Mouse (Mus musculus): ENCODE data around the gene Saa4.
"Not testable (repeated sequence)": the region's sequence is repeated elsewhere in the genome, so short reads cannot be mapped to it uniquely, and the experiment has no call there.

Saa4 gene

GRCm38 (mm10) chr7:46716897-46717296, 15.5 kb downstream of the Saa4 start:
- no peak for DNase-seq (ENCODE audit: low spot score)

- DNase-seq (ENCODE audit: low spot score) = no peak
Observed at GRCm38 (mm10) chr7:46715600-46715999, 16.8 kb downstream of the Saa4 start, which contains the start of gene Saa3. Gene Saa3 (minus strand): TSS chr7:46715700.

GRCm38 (mm10) chr7:46714518-46714917, 17.9 kb downstream of the Saa4 start:
- peak; percentile 13 for DNase-seq (ENCODE audit: low spot score)

GRCm38 (mm10) chr7:46712250-46712649, 20.2 kb downstream of the Saa4 start:
- no peak for DNase-seq (ENCODE audit: low spot score)

GRCm38 (mm10) chr7:46710390-46710844, 22.0 kb downstream of the Saa4 start, which contains the start of gene Saal1:
Gene Saal1 (minus strand): TSS chr7:46710680.
- peak; percentile 78 for DNase-seq (ENCODE audit: low spot score)

GRCm38 (mm10) chr7:46700521-46701025, 31.8 kb downstream of the Saa4 start:
- DNase-seq (ENCODE audit: low spot score) = no peak

- no peak for DNase-seq (ENCODE audit: low spot score)
Observed at GRCm38 (mm10) chr7:46696754-46697153, 35.6 kb downstream of the Saa4 start.

- no peak for DNase-seq (ENCODE audit: low spot score)
Observed at GRCm38 (mm10) chr7:46686827-46687226, 45.6 kb downstream of the Saa4 start.

- DNase-seq (ENCODE audit: low spot score) = no peak
Observed at GRCm38 (mm10) chr7:46680732-46681131, 51.7 kb downstream of the Saa4 start.

GRCm38 (mm10) chr7:46679044-46679443, 53.4 kb downstream of the Saa4 start:
- DNase-seq (ENCODE audit: low spot score) = not testable (repeated sequence)

GRCm38 (mm10) chr7:46678417-46678816, 54.0 kb downstream of the Saa4 start:
- DNase-seq (ENCODE audit: low spot score) = no peak

Data from ovary, postnatal 10 days (tissue).